Mouse (Mus musculus): Measurements from ENCODE around the gene Krcc1. TPM values are rescaled to one million over a fixed set of nuclear protein-coding genes. Genes with fewer than 3 reads are reported as not detected.
"Not testable (repeated sequence)": the region's sequence is repeated elsewhere in the genome, so short reads cannot be mapped to it uniquely, and the experiment has no call there.

Gene Krcc1
- total RNA-seq, 4 experiments from 2014 or later = 17.5 to 20.5 (median 19.2) TPM

- no peak for DNase-seq (ENCODE audit: low spot score in 2 of 2)
These were observed 10.4 kb upstream of the Krcc1 start for GRCm38 (mm10) chr6:71261060-71261459.

GRCm38 (mm10) chr6:71262142-71262833 lies 9.2 kb upstream of the Krcc1 start:
- no peak for DNase-seq (ENCODE audit: low spot score in 2 of 2)

- DNase-seq (ENCODE audit: low spot score in 2 of 2) = not testable (repeated sequence)
These were observed 3.9 kb upstream of the Krcc1 start for GRCm38 (mm10) chr6:71267603-71268002.

GRCm38 (mm10) chr6:71268929-71269685 lies 2.4 kb upstream of the Krcc1 start:
- DNase-seq (ENCODE audit: low spot score in 2 of 2) = no peak

- not testable (repeated sequence) for DNase-seq (ENCODE audit: low spot score in 2 of 2)
These were observed 1.8 kb upstream of the Krcc1 start for GRCm38 (mm10) chr6:71269686-71270050.

GRCm38 (mm10) chr6:71270301-71271056 lies 998 bp upstream of the Krcc1 start:
- peak; percentile 6 to 8 for DNase-seq (ENCODE audit: low spot score in 2 of 2)

- no peak for DNase-seq (ENCODE audit: low spot score in 2 of 2)
These were observed 454 bp upstream of the Krcc1 start for GRCm38 (mm10) chr6:71271057-71271388.

DNA sequence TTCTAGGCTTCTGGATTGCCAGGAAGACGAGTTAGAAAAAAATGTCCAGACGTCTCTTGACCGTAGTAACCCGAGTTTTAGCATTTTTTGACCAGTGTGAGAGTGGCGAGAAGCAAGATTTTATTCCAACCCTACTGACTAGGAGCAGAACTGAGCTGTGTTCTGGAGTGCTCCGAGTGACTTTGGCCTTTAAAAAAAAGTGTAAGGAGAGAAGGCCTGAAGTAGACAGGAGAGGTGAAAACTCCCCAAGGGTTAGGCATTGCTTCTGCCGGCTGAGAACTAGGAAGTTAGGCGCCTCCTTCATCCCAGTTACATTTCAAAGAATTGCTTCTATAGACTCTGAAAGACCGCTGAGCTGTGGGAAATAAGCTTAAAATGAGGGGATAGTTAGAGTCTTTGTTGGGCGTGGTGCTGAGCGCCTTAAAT lies 852 bp downstream of the Krcc1 start:
- DNase-seq (ENCODE audit: low spot score in 2 of 2) = no peak

DNA sequence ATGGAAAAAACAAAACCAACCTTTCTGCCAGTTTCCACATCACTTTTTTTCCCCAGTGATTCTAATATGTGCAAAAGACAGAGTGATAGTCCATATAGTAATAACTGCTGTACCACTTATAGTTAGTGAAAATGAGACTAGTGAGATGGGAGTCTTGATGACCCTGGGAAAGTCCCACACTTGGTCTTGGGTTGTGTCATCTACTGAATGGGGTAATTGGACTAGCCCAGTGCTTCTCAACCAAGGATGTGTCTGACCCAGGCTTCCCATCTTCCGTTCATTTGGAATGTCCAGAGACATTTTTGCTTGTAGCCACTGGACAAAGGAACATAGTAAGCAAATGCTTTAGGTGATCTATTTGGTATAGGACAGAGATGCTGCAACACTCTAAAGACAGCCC lies 2.2 kb downstream of the Krcc1 start:
- no peak for DNase-seq (ENCODE audit: low spot score in 2 of 2)

GRCm38 (mm10) chr6:71274621-71275020 lies 3.1 kb downstream of the Krcc1 start:
- DNase-seq (ENCODE audit: low spot score in 2 of 2) = no peak

DNA sequence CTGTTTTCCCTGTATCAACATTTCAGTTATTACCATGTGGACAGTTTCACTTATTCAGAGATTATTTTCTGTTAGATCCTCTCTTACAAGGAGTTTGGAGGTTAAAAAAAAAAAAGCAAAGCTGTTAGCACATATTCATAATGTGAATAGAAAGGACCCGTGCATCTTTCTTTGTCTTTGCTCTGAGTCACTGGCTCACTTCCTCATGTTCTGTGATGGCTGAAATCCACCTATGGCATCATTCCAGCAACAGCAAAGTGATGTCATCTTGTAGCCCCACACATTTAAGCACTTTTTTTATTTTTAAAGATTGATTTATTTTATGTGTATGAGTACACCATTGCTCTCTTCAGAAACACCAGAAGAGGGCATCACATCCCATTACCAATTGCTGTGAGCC lies 7.9 kb downstream of the Krcc1 start:
- no peak for DNase-seq (ENCODE audit: low spot score in 2 of 2)

- no peak for DNase-seq (ENCODE audit: low spot score in 2 of 2)
These were observed 22.0 kb downstream of the Krcc1 start for GRCm38 (mm10) chr6:71293509-71293908.

DNA sequence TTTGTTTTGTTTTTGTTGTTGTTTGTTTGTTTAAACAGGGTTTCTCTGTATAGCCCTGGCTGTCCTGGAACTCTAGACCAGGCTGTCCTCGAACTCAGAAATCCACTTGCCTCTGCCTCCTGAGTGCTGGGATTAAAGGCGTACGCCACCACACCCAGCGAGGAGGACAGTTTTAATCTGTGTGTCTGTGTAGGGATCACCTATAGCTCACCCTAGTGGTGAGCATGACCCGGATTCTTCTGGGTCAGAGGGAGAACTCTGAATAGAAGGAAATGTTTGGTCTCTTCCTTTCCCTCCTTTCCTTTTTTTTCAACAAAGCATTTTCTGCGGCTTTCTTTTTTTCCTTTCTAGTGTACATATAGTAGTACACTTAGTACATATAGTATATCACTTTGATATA lies 23.8 kb downstream of the Krcc1 start:
- no peak for DNase-seq (ENCODE audit: low spot score in 2 of 2)

DNA sequence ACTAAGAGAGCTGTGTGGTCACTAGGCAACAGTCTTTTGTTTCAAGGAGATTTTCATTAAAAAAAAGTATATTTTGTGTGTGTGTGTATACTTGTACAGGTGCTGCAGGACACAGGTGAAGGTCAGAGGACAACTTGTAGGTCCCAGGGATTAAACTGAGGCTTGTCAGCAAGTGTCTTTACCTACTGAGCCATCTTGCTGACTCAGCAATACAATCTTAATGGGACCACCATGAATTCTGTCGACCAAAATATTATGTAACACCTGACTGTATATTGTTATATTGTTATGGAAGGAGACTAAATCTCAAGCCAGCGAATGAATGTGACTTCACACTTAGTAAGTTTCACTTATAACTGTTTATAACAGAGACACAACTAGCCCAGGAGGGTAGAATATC lies 26.6 kb downstream of the Krcc1 start:
- DNase-seq (ENCODE audit: low spot score in 2 of 2) = no peak

- no peak for DNase-seq (ENCODE audit: low spot score in 2 of 2)
These were observed 27.3 kb downstream of the Krcc1 start for GRCm38 (mm10) chr6:71298751-71299150.

DNA sequence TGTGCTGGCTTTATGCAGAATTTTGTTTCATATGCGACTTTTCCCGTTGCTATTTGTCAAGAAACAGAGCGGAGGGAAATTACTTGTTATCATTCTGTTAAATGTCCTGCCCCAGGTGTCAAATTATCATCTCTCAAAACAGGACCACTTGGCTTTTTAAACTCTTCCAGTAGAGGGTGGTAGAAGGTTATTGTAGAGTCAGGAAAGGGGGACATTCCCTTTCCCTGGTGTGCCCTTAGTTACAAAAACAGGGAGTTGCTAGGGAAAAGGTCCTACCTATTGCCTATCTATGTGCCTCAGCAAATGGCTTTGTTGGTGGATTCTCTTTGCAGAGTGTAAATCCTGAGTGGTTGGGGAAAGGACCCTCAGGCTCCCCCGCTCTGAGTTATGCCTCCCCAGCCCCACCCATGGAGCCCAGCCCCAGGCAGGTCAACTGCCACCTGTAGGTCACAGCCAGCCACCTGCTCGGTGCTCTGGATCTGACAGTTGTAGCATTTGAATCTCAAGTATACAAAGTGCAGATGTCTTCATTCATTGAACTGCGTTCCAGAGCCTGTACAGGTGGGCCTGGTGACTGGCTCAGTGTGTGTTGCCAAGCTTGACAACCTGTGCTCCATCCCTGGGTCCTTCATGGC lies 30.7 kb downstream of the Krcc1 start:
- DNase-seq (ENCODE audit: low spot score in 2 of 2) = no peak

DNA sequence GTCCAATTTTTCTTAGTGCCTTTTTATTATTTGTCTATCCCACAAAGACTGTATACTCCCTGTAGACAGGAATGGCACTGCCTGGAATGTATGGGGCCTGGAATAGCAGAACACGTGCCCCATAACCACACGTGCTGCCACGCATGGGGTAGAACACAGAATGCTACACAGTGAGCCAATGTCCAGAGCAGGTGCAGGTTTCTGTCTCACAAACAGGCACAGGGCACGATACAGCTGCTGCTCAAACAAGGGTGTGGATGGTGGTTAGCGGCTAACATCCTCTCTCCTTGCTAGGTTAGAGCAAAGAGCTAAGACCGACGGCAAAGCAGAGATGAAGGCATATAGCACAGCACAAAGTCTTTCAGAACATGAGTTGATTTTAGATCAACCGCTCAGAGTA lies 36.0 kb downstream of the Krcc1 start:
- no peak for DNase-seq (ENCODE audit: low spot score in 2 of 2)

DNA sequence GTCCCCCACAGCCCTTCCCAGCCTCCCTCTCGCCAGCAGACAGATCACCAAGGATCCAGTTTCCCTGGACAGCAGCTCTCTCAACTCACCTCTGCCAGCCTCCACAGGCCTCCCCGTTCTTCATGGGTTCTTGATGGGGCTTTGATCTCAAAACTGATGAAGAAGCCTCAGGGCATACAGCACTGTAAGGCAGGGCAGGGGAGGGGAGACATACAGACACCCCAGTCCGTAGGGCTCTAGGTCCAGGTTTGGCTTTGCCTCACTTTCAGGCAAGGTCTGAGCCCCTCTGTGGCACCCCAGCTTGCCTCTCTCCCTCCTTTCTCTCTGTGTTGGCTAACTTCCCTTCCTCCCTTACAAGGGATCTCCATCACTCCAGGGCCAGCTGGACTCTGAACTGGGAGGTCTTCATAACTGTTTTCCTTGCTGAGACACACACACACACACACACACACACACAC lies 50.4 kb downstream of the Krcc1 start, which contains the start of gene Smyd1:
Smyd1 (minus strand) TSS at position 408 of the 458 bp plus-strand sequence.
- no peak for DNase-seq (ENCODE audit: low spot score in 2 of 2)

DNA sequence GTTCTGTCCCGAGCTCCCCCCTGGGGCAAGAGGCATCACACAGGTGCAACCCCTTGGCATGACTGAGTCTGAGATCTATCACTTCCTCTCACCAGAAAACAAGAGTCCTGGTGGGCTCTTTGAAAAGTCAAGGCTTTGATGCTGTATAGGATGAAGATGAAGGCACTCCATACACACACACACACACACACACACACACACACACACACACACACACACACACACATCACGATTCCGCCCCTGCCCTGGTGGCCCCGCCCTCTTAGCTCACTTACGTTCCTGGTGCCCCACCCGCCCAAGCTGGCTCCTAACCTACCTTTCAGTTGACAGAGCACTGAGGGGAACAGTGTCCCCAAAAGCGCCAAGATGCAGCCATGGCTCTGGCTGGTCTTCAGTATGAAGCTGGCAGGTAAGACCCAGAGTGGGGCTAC lies 51.0 kb downstream of the Krcc1 start, which contains the start of gene Cd8b1:
Cd8b1 (plus strand) TSS at position 298 of the 431 bp plus-strand sequence.
- no peak for DNase-seq (ENCODE audit: low spot score in 2 of 2)

GRCm38 (mm10) chr6:71324816-71325215 lies 53.3 kb downstream of the Krcc1 start:
- no peak for DNase-seq (ENCODE audit: low spot score in 2 of 2)

GRCm38 (mm10) chr6:71329881-71330280 lies 58.4 kb downstream of the Krcc1 start:
- DNase-seq (ENCODE audit: low spot score in 2 of 2) = no peak

- no peak for DNase-seq (ENCODE audit: low spot score in 2 of 2)
These were observed 59.0 kb downstream of the Krcc1 start for GRCm38 (mm10) chr6:71330486-71330885.
